Mouse (Mus musculus) left cerebral cortex, postnatal 14 days (tissue): Measurements from ENCODE around the gene Rbpjl. TPM values are rescaled to one million over a fixed set of nuclear protein-coding genes. Genes with fewer than 3 reads are reported as not detected.

Source experiments
- DNase-seq, 2 experiments: peaks; one replicate each; pipeline ENCODE4 v3.0.0; 2021 to 2022; ENCODE audit warnings: low spot score in 2 of 2, mixed read lengths in 1 of 2
- intact Hi-C: fragments of 180-260 bp; cut with DNase I; formaldehyde crosslinking; loops from one replicate; pipeline ENCODE4 v1.15.1; 2025
- total RNA-seq, 2 experiments: library from RNA; stranded (reverse); gene quantifications; 2 replicates each; pipeline ENCODE4 v1.2.3; 2021

Rbpjl gene
- total RNA-seq, 2 experiments from 2014 or later, result 0.32 to 0.42 TPM

DNA sequence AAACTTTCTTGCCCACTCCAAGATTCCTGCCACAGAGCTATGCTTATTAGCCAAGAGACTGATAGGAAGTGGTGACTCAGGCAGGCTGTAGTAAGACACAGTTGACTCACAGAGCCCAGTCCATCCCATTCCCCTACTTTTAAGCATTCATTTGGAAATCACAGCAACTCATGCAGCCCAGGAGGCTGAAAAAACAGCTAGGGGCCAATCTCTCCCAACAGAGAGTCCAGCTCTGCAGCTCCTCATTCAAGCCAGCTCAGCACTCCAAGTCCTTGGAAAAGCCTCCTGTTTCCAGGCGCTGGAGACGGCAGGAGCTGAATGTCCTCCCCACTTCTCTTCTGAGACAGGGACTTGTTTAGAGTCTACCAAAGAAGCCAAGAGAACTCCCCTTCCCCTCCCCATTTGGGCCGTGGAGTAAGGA lies 36.1 kb downstream of the Rbpjl start:
- DNase-seq, result peak; percentile 42 to 47
- intact Hi-C loops, result no loop called here

DNA sequence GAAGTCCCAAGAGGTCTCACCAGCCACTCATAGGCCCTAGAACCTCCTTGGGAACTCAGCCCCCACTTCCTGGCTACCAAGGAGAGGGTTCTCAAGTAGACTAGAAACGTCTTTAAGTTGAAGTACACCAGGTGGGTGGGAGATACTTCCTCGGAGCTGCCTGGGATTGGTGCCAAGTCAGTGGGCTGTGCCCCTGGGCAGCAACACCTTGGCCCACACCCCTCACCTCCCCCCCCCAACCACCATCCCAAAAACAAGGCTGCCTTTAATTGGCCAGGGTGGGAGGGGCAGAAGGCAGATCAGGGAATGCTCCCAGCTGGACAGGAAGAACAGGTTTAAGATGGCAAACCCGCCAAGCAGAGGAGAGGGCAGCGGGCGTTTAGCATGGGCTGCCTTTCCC lies 37.4 kb downstream of the Rbpjl start:
- intact Hi-C loops, result no loop called here
- DNase-seq, result no peak

DNA sequence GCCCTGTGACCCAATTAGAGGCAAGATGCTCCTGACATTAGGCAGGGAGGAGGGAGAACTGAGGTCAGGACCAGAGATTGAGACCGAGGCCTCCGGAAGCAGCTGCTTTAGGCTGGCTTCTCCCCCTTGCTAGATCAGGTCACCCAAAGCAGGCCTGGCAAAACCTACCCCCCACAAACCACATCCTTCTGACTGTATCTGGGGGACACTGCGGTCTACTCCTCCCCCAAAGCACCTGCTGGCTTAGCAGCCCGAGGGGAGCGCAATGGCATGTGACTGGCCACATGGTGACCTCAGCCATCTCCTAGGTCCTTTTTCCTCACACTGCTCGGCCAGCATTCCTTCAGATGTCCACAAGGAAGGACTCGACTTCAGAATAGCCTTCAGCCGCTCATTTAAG lies 38.2 kb downstream of the Rbpjl start:
- DNase-seq, result no peak

DNA sequence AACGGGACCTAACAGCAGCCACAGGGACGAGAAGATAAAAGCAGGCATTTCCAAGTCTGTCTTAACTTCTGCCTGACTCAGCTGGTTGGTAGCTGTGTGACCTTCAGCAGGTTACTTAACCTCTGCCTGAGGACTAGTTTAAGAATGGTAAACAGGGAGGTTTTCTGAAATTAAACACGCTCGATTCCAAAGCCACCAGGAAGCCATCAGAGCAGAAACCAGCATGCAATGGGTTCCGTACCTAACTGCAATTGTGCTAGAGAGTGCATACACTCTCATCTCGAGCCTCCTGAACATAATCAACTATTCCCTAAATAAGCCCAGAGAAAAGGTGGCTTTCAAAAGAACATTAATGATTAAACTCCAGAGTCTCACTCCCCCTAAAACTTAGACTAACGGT lies 38.8 kb downstream of the Rbpjl start:
- intact Hi-C loops, result no loop called here
- no peak for DNase-seq

More for the DNA sequence above, 38.2 kb downstream of the Rbpjl start:
- intact Hi-C loops, result no loop called here

DNA sequence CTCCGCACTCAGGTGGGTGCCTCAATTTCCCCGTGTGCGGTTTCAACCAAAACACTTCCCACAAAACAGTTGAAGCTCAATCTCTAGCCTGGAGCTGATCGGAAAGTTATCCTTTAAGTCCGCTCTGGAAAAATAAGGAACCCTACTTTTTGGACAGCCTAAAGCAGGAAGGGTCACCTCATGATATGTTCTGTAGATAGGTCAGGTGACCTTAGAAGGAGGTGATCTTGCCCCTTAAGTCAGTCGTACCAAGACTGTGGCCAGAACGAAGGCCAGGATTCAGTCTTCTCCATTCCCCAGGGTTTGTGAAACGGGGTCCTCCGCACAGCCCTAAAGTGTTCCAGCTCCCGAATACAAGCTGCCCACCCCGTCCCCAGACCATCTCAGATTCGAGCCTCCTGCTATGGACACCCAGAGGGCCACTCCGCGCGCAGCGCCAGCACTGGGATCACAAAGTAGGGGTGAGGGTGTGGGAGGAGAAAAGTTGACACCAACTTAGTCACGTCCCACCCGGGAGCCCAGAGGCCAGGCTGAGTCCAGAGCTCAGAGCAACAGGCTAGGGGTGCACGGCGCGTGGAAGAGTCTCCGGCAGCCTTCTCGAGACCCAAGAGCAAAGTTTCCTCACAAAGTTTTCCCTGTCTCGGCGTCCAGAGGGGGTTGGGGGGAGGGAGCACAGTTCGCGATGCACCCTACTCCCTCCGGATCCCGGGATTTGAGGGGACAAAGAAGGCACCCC lies 39.5 kb downstream of the Rbpjl start:
- intact Hi-C loops, result no loop called here
- DNase-seq, result no peak

DNA sequence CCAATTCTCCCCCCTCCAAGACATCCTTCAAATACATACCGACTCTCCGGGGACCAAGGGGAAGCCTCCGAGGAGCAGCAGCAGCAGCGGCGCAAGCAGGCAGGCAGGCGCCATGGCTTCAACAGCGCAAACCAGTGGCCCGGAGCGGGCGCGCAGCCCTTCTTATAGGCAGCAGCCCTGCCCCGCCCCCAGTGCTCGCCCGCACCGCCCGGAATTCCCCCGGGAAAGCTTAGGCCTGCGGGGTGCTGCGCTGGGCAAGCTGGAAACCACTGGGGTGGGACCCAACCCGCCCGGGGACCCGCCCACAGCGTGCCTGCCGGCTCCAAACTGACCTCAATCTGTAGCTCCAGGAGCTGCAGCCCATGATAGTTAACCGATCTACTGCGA lies 40.1 kb downstream of the Rbpjl start:
- peak; percentile 70 to 75 for DNase-seq
- intact Hi-C loops, result no loop called here

DNA sequence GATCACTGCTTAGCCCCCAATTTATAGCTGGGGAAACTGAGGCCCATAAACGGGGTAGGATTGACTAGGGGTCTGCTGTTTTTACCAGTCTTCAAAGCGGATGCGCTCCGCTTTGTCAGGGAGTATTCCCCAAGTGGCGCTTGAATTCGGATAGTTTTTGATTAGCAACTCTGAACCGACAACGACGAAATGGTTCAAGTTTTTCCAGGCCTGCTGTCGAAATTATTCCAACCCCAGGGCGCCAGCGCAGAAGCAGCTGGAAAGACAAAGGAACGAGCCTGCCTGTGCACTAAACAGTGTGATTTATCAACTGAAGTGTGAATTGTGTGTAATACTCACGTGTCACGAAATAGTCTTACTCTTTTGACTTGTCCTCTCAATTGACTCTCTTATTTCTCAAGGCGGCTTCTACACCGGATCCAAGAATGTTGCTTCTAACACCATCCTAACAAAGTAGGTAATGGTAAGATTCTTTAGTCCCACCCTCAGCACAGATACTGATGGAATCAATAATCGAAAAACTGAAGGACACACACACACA lies 40.6 kb downstream of the Rbpjl start, which contains the start of gene Sdc4:
Gene Sdc4 (minus strand): TSS at position 428 of the 541 bp plus-strand sequence.
- no peak for DNase-seq
- intact Hi-C loops, result no loop called here

DNA sequence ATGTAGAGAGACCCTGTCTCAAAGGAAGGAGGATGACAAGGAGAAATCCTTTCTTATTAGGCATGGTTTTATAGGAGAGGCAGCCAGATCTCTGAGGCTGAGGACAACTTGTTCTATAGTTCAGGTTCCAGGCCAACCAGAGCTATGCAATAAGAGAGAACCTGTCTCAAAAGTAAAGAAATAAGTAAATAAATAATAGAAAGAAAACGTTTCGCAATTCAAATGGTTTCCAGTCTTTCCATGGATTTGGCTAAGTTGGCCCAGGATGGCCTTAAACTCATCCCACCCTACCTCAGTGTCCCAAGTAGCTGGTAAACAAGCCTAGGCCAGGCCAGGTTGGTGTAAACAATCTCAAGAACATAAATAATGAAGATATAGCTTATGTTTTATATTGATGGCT lies 41.8 kb downstream of the Rbpjl start:
- DNase-seq, result no peak
- intact Hi-C loops, result no loop called here

DNA sequence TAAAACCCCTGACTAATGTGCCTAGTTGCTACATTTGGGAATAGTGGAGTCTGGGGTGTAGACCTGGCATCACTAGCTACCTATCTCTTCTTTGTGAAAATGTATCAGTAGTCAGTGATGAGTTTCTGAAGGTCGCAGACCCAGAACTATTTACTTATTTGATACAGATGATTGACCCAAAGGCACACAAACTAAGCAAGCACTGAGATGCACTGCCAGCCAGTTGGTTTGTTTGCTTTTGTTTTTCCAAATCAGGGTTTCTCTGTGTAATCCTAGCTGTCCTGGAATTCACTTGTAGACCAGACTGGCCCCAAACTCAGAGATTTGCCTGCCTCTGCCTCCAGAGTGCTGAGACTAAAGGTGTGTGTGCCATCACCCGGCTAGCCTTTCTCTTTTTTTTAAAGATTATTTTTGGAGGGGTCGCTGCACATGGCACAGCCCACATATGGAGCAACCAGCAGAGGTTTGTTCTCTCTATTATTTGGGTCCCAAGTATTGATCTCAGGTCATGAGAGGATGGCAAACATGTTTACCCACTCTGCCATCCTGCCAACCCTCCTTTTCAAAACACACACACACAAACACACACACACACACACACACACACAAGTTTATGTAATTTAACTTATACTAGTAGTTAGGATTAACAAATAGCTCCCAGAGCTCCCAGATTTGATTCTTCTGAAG lies 42.6 kb downstream of the Rbpjl start:
- no peak for DNase-seq
- intact Hi-C loops, result no loop called here

DNA sequence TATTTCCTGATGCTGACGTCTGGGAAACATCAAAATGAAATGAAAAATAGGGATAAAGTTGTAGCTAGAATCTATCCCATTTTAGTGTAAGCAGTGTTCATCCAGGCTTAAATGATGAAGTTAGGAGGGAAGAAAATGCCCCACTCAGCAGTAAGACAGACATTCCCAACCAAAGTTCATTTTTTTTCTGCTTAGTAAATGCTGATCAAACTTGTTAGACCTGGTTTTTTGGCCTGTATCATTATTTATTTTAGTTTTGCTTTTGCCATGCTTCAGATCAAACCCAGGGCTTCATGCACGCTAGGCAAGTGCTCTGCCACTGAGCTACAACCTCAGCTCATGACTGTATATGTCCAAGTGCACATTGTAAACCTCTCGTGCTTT lies 43.1 kb downstream of the Rbpjl start:
- intact Hi-C loops, result no loop called here
- DNase-seq, result no peak

DNA sequence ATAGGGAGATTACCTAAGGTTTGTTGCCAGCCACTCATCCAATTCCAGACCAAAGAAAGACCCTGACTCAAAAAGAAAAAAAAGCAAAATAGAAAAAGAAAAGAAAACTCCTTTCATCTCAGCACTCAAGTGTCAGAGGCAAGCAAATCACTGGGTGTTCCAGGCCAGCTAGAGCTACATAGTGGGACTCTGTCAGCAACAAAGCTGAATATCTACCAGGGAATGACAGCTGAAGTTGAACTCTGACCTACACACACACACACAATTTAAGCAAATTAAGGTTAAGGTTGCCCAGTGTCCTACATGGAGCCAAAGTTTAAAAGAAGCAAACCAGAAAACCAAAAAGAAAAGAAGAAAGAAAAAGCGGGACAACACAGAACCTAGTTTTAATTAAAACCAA lies 45.2 kb downstream of the Rbpjl start:
- no peak for DNase-seq
- intact Hi-C loops, result no loop called here

DNA sequence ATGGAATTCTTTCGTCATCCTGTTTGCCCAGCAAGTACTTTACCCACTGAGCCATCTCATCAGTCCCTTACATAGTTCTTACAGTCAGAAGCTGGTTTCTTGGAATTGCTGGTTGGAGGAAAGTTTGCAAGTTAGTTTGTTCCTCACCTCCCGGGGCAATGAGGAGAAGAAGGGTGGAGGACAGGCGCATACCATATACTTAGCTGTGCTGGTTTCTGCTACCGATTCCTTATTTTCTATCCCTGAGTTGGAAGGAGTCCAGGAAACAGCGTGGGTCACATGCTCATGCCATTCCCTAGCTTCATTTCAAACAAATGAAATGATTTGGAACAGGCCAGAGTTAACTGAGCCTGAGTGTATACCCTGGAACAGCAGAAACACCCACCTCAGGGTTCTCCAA lies 46.0 kb downstream of the Rbpjl start:
- intact Hi-C loops, result no loop called here
- DNase-seq, result no peak

DNA sequence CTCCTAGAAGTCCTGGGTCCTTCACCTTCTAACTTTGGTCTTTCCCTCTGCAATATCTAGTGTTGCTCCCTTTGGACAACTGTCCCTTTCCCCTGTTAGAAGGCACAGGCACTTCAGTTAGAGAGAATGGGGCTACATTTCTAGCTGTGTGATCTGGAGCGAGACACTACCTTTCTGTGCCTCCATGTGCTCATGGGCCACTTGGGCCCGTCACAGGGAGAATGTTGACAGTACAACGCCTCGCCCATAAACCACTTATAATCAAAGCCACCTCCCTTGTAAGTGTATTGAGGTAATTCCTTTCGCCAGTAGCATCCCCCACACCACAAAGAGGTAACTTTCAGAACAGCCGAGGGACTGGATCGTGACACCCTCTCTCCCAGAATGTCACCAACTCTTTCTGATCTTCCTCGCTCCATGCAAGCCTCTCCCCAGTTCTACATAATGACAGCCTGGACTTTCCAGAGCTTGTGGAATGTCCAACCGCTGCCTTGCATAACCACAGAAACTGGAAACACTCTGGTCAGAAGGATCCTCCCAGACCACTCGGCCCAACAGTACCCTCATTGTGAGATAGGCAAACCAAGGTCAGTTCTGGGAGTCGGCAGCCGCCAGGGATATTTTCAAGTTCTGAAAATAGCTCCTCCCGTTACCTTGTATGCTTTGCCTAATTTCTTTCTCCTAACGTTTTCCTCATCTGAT lies 46.6 kb downstream of the Rbpjl start:
- no peak for DNase-seq
- intact Hi-C loops, result loop anchor here (10.0 kb wide), 1 partner anchor 115 kb away; the partner anchor contains the start of gene Wfdc2

DNA sequence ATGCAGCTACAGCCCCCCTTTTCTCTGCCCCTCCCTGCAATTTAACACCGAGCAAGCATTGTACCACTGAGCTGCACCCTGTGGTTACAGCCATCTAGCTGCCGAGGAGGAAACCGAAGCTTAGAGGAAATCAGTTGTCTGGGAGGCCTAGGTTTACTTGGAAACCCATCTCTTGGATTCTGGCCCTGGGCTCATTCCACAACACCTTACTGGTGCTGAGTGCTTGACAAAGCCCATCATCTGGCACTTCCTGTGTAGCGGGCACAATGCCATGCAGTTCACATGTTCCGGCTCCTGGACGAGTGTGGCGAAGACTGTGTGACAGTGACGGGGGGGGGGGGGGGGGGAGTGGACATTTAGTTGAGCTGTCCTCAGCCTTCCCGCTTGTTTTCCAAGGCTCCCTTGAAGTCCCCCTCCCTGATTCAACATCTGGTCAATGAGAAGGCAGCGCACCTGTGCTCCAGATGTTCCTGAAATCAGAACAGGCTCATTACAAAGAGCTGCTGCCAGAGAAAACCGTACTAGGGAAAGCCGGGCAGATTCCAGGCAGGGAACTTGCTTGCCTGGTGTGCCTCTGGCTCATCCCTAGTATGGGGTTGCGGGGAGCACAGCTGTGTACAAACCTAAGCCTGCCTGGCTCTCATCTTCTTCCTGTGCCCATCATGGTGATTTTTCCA lies 49.2 kb downstream of the Rbpjl start:
- intact Hi-C loops, result loop anchor here (10.0 kb wide), 1 partner anchor 113 kb away; the partner anchor contains the start of gene Wfdc2
- DNase-seq, result no peak

DNA sequence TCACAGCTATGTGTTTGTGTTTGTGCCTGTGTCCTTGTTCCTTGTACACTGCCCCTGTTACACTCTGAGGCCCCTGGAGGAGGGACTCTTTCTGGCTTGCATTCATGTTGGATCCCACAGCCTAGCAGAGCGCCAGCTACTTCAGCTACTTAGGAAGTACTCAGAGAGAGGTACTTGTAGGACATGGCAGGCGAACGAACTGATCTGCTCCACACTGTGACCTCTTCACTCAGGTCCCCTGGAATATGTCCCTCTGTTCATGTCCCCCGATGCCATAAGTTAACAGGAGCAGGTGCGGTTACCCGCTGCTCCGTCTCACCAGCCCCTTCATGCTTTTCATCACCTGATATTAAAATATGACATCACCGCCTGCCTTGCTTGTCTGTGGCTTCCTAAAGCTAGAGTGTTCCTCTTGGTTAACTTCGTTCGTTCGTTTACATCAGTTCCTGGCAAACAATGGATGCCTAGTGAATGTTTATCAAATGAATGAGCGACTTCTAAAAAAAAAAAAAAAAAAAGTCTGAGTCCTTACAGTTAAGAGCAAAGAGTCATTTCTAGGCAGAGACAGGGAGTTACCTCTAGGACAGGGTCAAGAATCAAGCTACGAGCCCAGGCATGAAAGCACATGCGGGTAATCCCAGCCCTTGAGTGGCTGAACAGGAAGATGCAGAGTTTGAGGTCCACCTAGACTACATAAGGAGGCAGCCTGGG lies 50.3 kb downstream of the Rbpjl start:
- intact Hi-C loops, result loop anchor here (10.0 kb wide), 1 partner anchor 112 kb away; the partner anchor contains the start of gene Wfdc2

DNA sequence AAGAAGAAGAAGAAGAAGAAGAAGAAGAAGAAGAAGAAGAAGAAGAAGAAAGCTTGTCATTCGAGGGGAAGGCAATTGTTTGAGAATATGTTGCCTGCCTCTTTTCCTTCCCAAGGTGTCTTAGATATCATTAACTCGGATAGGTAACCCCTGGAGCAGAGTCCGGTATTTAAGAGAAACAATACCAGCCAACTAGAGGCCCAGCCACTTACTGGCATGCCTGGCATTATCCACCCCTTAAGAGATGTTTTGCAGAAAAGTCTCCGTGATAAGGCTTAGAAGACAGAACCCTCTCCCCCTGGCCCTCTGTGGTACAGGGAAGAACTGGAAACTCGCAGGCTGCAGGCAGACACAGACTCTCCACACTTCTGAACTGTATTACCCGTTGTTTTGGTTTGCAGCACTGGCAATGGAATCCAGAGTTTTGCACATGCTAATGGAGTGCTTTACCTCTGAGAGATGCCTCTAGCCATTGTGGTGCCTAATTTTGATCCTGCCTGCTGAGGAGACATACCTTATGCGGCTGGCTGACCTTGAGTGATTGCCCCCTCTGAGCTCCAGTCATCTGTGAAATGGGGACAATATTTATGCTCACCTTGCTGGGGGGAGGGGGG lies 51.1 kb downstream of the Rbpjl start:
- DNase-seq, result no peak
- intact Hi-C loops, result loop anchor here (2.0 to 10.0 kb wide), 2 partner anchors 37 to 111 kb away; partner anchors contain the start of gene Wfdc2

More for the DNA sequence above, 50.3 kb downstream of the Rbpjl start:
- no peak for DNase-seq

DNA sequence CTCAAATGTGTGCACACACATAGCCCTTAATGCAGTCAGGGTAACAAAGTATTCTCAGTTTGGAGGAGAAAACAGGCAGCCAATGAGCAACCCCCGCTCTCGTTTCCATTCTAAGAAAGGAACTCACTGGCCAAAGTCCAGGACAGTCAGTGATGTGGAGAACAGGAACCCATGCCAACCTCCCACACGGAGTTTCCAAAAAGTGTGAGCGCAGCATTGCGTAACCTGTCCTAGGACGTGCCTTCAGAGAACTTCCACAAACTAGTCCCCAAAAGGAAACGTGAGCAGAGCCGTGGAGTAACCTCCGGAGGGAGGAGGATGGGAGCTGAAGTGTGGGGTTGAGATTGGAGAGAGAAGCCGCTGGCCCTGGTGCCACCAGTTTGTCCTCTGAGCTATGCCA lies 51.9 kb downstream of the Rbpjl start:
- intact Hi-C loops, result loop anchor here (2.0 to 10.0 kb wide), 2 partner anchors 38 to 110 kb away; partner anchors contain the start of gene Wfdc2

More for the DNA sequence above, 51.9 kb downstream of the Rbpjl start:
- peak; percentile 87 to 95 for DNase-seq
